Mouse (Mus musculus) small intestine, adult 2 months (tissue): ENCODE data around the gene Stbd1.

Experiments used
- CTCF ChIP-seq: fragments of 200-500 bp; IDR thresholded peaks from 2 replicates; pipeline ENCODE4 v1.5.1; 2012; ENCODE audit warnings: low read depth, mild to moderate bottlenecking, control low read depth, inconsistent platforms, low read length, moderate library complexity, mixed read lengths; ENCODE audit not compliant: insufficient replicate concordance, insufficient read length; ENCODE audit errors: extremely low read depth
- POLR2A ChIP-seq: fragments of 200-500 bp; IDR thresholded peaks from 2 replicates; pipeline ENCODE4 v1.6.1; 2012; ENCODE audit warnings: low read depth, mild to moderate bottlenecking, control low read depth, inconsistent platforms, low read length, moderate library complexity

- no peak for TF ChIP-seq POLR2A
- TF ChIP-seq CTCF: no peak
These were observed 6.0 kb upstream of the Stbd1 start for GRCm38 (mm10) chr5:92596865-92597264.
